Mouse (Mus musculus) heart, embryonic 16.5 days (tissue): Measurements from ENCODE around the gene Nit1. TPM values are rescaled to one million over a fixed set of nuclear protein-coding genes. Genes with fewer than 3 reads are reported as not detected.
"Not testable (repeated sequence)": the region's sequence is repeated elsewhere in the genome, so short reads cannot be mapped to it uniquely, and the experiment has no call there.

Experiments used
- ATAC-seq: fragments of 200-750 bp; cut with Nextera tagmentation; replicated peaks from 2 replicates; pipeline ENCODE4 v1.8.0; 2017; ENCODE audit warnings: moderate number of reproducible peaks; ENCODE audit not compliant: insufficient read depth, low FRiP score; ENCODE audit errors: extremely low read depth
- H3K27ac ChIP-seq: fragments of 300-500 bp; sonication (generic); 2 replicates; pipeline ENCODE4 v1.5.1; 2014; ENCODE audit warnings: mild to moderate bottlenecking, low read length, control low read depth, moderate library complexity
- H3K27me3 ChIP-seq: fragments of 300-500 bp; sonication (generic); 2 replicates; pipeline ENCODE4 v1.6.1; 2014; ENCODE audit warnings: low read length, mixed read lengths; ENCODE audit not compliant: control insufficient read depth, insufficient read depth
- H3K36me3 ChIP-seq: fragments of 300-500 bp; sonication (generic); 2 replicates; pipeline ENCODE4 v1.6.1; 2014; ENCODE audit not compliant: control insufficient read depth, insufficient read depth
- H3K4me1 ChIP-seq: fragments of 300-500 bp; sonication (generic); 2 replicates; pipeline ENCODE4 v1.6.1; 2014; ENCODE audit warnings: low read length, mixed read lengths; ENCODE audit not compliant: control insufficient read depth, insufficient read depth
- H3K4me2 ChIP-seq: fragments of 300-500 bp; sonication (generic); 2 replicates; pipeline ENCODE4 v1.6.1; 2014; ENCODE audit warnings: low read depth, mild to moderate bottlenecking, control low read depth, low read length
- H3K4me3 ChIP-seq: fragments of 300-500 bp; sonication (generic); 2 replicates; pipeline ENCODE4 v1.5.1; 2014; ENCODE audit warnings: mild to moderate bottlenecking, control low read depth, low read length
- H3K9ac ChIP-seq: fragments of 300-500 bp; sonication (generic); 2 replicates; pipeline ENCODE4 v1.6.1; 2014; ENCODE audit warnings: low read length, control low read depth
- H3K9me3 ChIP-seq: fragments of 300-500 bp; sonication (generic); replicated peaks from 2 replicates; pipeline ENCODE4 v1.6.1; 2016; ENCODE audit warnings: low read length; ENCODE audit not compliant: control insufficient read depth
- WGBS: fragments of 180-500 bp; shearing (Covaris S2); extraction: QIAGEN DNeasy Blood & Tissue Kit; methylation state at CpG from one replicate; pipeline ENCODE4 v1.1.7; 2014; 5-methylcytosine and 5-hydroxymethylcytosine counted together
- polyA plus RNA-seq: library from polyadenylated mRNA; unstranded; fragments of >200 nt; fragmentation: Nextera tagmentation; extraction: Ambion mirVana; gene quantifications from 2 replicates; pipeline ENCODE4 v1.2.1, GENCODE M21; 2015

Gene Nit1
- polyA plus RNA-seq, 1 experiment from 2014 or later, result 34.4 TPM

DNA sequence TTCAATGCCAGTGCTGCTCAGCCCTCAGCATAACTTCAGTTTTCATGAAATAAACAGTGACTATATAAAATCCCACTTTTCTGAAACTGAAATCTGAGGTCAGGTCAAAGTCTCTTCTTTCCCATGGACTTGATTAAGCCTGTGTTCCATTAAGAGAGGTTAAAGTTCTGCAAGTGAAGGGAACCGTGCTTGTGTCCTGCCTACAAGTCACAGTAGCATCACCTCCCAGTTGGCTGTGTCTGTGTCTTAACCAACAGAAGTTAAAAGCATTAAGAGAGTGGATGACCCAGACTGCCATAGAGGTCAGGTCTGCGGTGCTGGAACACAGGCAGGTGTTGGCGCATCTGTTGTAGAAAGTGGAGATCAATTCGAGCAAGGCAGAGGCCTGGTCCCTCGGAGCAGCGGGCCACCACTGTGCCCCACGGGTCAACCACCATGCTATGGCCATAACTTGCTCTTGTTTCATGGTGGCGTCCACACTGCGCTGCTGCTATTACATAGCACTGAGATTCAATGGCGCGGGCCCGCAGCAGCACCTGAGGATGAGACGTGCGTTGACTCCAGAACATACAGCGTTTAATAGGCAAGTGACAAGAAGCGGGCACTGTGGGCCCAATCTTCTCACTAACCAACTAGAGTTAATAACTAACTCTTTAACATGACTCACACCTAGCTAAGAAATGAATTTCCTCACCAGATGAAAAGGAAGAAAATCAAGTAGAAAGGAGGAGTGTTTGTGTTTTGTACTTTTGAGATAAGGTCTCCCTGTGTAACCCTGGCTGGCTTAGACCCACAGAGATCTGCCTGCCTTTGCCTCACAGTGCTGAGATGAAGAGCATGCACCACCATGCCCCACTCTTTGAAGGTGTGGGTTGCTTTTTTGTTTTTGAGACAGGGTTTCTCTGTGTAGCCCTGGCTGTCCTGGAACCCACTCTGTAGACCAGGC is 2.9 kb downstream of the Nit1 start:
- Histone ChIP-seq H3K4me1 (peaks cover 12% of the 10 kb centered on the region), H3K27me3 (no peaks in the 10 kb centered on the region), H3K4me2 (no peak overlapping the region), H3K36me3 (peaks cover 39% of the 10 kb centered on the region), H3K27ac (no peak overlapping the region), H3K9me3 (0 out of 2 replicates have a peak, but pooled peaks cover 4% of the 10 kb centered on the region), H3K4me3 (no peak overlapping the region), H3K9ac (no peak overlapping the region)
- no peak for ATAC-seq
- 93% methylated on average over 16 of the region's 16 CpGs for WGBS

GRCm38 (mm10) chr1:171330216-171330560 is 15.3 kb downstream of the Nit1 start:
- H3K4me1 ChIP-seq, result peaks cover 33% of the 10 kb centered on the region
- no peak for ATAC-seq
- no peaks in the 10 kb centered on the region for H3K36me3 ChIP-seq
- H3K4me3 ChIP-seq, result peak overlapping the region; percentile 93
- peak overlapping the region; percentile 99 for H3K9ac ChIP-seq
- H3K27me3 ChIP-seq, result no peaks in the 10 kb centered on the region
- no peaks in the 10 kb centered on the region for H3K9me3 ChIP-seq
- peak overlapping the region; percentile 100 for H3K27ac ChIP-seq
- under 1% methylated on average over 4 of the region's 4 CpGs for WGBS
- peak overlapping the region; percentile 97 for H3K4me2 ChIP-seq

DNA sequence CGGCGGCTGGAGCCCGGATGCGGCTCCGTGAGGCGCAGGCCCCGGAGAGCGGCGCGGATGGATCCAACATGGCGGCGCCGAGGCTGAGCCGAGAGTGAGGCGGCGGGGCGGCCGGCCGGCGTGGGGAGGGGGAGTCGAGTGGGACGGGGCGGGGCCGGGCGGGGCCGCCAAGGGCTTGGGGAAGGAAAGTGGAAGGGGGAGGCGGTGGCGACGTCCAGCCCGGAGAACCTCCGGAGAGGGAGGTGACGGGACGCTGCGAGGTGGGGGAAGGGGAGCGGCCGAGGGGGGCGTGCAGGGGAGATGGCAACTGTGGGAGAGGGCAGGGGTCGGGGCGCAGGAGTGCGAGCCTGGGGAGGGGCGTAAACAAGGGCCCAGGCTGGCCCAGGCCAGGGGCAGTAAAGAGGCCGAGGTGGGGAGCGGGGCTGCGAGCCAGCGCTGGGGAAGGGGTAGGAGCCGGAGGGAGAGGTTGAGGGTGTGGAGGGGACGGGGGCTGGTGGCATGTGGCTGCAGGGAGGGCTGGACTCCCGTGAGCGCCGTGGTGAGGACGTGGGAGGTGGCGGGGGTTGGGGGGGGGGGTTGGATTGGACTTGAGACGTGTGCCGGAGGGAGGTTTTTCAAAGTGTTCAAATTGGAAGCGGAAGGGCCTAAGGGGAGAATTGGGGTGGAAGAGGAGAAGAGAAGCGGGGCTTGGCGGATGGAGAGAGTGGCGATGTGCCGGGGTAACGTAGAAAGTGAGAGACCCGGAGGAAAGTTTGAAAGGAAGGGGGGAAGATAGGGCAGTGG is 15.8 kb downstream of the Nit1 start:
- Histone ChIP-seq H3K9ac (peak overlapping the region; percentile 99), H3K27me3 (no peaks in the 10 kb centered on the region), H3K4me2 (peak overlapping the region; percentile 97), H3K36me3 (no peaks in the 10 kb centered on the region), H3K4me3 (peak overlapping the region; percentile 93), H3K9me3 (no peaks in the 10 kb centered on the region), H3K4me1 (peaks cover 33% of the 10 kb centered on the region), H3K27ac (peak overlapping the region; percentile 100)
- peak; percentile 84 for ATAC-seq
- under 1% methylated on average over 44 of the region's 61 CpGs for WGBS

GRCm38 (mm10) chr1:171328839-171329432 is 16.5 kb downstream of the Nit1 start, which contains the start of gene Dedd:
Dedd (plus strand) TSS chr1:171329145.
- under 1% methylated on average over 41 of the region's 48 CpGs for WGBS
- Histone ChIP-seq H3K36me3 (no peaks in the 10 kb centered on the region), H3K9me3 (no peaks in the 10 kb centered on the region), H3K9ac (peak within 1 kb of the TSS; percentile 99), H3K27ac (peak within 1 kb of the TSS; percentile 100), H3K27me3 (no peaks in the 10 kb centered on the region), H3K4me2 (peak within 1 kb of the TSS; percentile 97), H3K4me1 (peaks cover 33% of the 10 kb centered on the region), H3K4me3 (peak within 1 kb of the TSS; percentile 93)
- peak; percentile 90 for ATAC-seq

- H3K4me2 ChIP-seq, result peak overlapping the region; percentile 97
- H3K27ac ChIP-seq, result peak overlapping the region; percentile 100
- no peaks in the 10 kb centered on the region for H3K27me3 ChIP-seq
- no peak for ATAC-seq
- H3K36me3 ChIP-seq, result no peaks in the 10 kb centered on the region
- no peaks in the 10 kb centered on the region for H3K9me3 ChIP-seq
- peak overlapping the region; percentile 99 for H3K9ac ChIP-seq
- H3K4me3 ChIP-seq, result peak overlapping the region; percentile 93
- peaks cover 32% of the 10 kb centered on the region for H3K4me1 ChIP-seq
- WGBS, result 15% methylated on average over 9 of the region's 9 CpGs
These were observed 17.2 kb downstream of the Nit1 start for GRCm38 (mm10) chr1:171328244-171328643.

DNA sequence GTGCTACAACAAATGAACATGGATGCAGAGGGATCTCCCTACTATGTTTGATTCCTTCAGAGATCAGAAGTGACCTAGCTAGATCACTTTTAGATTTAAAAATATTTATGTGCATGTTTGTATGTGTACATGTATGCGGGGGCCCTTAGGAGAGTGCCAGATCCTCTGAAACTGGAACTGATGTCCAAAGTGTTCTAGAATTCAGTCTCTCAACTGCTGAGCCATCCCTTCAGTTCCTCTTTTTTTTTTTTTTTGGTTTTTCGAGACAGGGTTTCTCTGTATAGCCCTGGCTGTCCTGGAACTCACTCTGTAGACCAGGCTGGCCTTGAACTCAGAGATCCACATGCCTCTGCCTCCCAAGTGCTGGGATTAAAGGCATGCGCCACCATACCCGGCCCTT is 18.9 kb downstream of the Nit1 start:
- peaks cover 24% of the 10 kb centered on the region for H3K4me1 ChIP-seq
- WGBS, result 73% methylated on average over 4 of the region's 4 CpGs
- not testable (repeated sequence) for H3K9ac ChIP-seq, H3K36me3 ChIP-seq, H3K4me3 ChIP-seq, H3K27me3 ChIP-seq, H3K4me2 ChIP-seq, ATAC-seq, H3K9me3 ChIP-seq, H3K27ac ChIP-seq

GRCm38 (mm10) chr1:171325571-171325970 is 19.9 kb downstream of the Nit1 start:
- no peak for ATAC-seq
- no peak overlapping the region for H3K4me2 ChIP-seq
- H3K36me3 ChIP-seq, result no peaks in the 10 kb centered on the region
- H3K9me3 ChIP-seq, result no peaks in the 10 kb centered on the region
- WGBS, result 71% methylated on average over 2 of the region's 2 CpGs
- H3K4me1 ChIP-seq, result peaks cover 18% of the 10 kb centered on the region
- no peak overlapping the region for H3K4me3 ChIP-seq
- no peak overlapping the region for H3K27ac ChIP-seq
- H3K9ac ChIP-seq, result no peak overlapping the region
- H3K27me3 ChIP-seq, result no peaks in the 10 kb centered on the region

GRCm38 (mm10) chr1:171322012-171322411 is 23.4 kb downstream of the Nit1 start:
- no peak for ATAC-seq
- WGBS, result 90% methylated on average over 1 of the region's 1 CpGs
- no peak overlapping the region for H3K9ac ChIP-seq
- no peak overlapping the region for H3K27ac ChIP-seq
- H3K36me3 ChIP-seq, result no peaks in the 10 kb centered on the region
- 0 out of 2 replicates have a peak, but pooled peaks cover 5% of the 10 kb centered on the region for H3K4me1 ChIP-seq
- no peak overlapping the region for H3K4me3 ChIP-seq
- H3K9me3 ChIP-seq, result no peaks in the 10 kb centered on the region
- H3K4me2 ChIP-seq, result no peak overlapping the region
- H3K27me3 ChIP-seq, result no peaks in the 10 kb centered on the region
